Mouse (Mus musculus) neural tube, embryonic 11.5 days (tissue): Measurements from ENCODE around the gene Zfp3. TPM values are rescaled to one million over a fixed set of nuclear protein-coding genes. Genes with fewer than 3 reads are reported as not detected.

Experiments used
- ATAC-seq: fragments of 200-750 bp; cut with Nextera tagmentation; 2 replicates; pipeline ENCODE4 v1.8.0; 2017; ENCODE audit warnings: moderate number of reproducible peaks, mild to moderate bottlenecking, moderate TSS enrichment, moderate library complexity; ENCODE audit not compliant: insufficient read depth, low FRiP score, low TSS enrichment
- DNase-seq: peaks from one replicate; pipeline ENCODE4 v3.0.0-alpha.2; 2015; ENCODE audit warnings: low spot score
- H3K27ac ChIP-seq: fragments of 300-500 bp; sonication (generic); 2 replicates; pipeline ENCODE4 v1.5.1; 2014; ENCODE audit warnings: low read depth, mild to moderate bottlenecking, low read length
- H3K27me3 ChIP-seq: fragments of 300-500 bp; sonication (generic); 2 replicates; pipeline ENCODE4 v1.6.1; 2014; ENCODE audit warnings: mild to moderate bottlenecking, low read length, mixed read lengths; ENCODE audit not compliant: control insufficient read depth, insufficient read depth
- H3K36me3 ChIP-seq: fragments of 300-500 bp; sonication (generic); 2 replicates; pipeline ENCODE4 v1.6.1; 2014; ENCODE audit warnings: mild to moderate bottlenecking, low read length, moderate library complexity, mixed read lengths; ENCODE audit not compliant: control insufficient read depth, insufficient read depth
- H3K4me1 ChIP-seq: fragments of 300-500 bp; sonication (generic); 2 replicates; pipeline ENCODE4 v1.6.1; 2014; ENCODE audit warnings: low read length, mixed read lengths; ENCODE audit not compliant: control insufficient read depth, insufficient read depth
- H3K4me2 ChIP-seq: fragments of 300-500 bp; sonication (generic); 2 replicates; pipeline ENCODE4 v1.6.1; 2014; ENCODE audit warnings: low read depth, mild to moderate bottlenecking, moderate library complexity
- H3K4me3 ChIP-seq: fragments of 300-500 bp; sonication (generic); 2 replicates; pipeline ENCODE4 v1.5.1; 2014; ENCODE audit warnings: low read depth, low read length
- H3K9ac ChIP-seq: fragments of 300-500 bp; sonication (generic); 2 replicates; pipeline ENCODE4 v1.6.1; 2014; ENCODE audit warnings: mild to moderate bottlenecking, low read length
- H3K9me3 ChIP-seq: fragments of 300-500 bp; sonication (generic); 2 replicates; pipeline ENCODE4 v1.6.1; 2016; ENCODE audit warnings: low read length; ENCODE audit not compliant: control insufficient read depth
- WGBS: fragments of 180-500 bp; shearing (Covaris S2); extraction: QIAGEN DNeasy Blood & Tissue Kit; methylation state at CpG from one replicate; pipeline ENCODE4 v1.1.7; 2014; 5-methylcytosine and 5-hydroxymethylcytosine counted together
- microRNA-seq: library from miRNA; unstranded; fragments of <30 nt; microRNA quantifications from one replicate; pipeline ENCODE4, GENCODE M21; 2016
- polyA plus RNA-seq: library from polyadenylated mRNA; unstranded; fragments of >200 nt; fragmentation: Nextera tagmentation; extraction: Ambion mirVana; gene quantifications from 2 replicates; pipeline ENCODE4 v1.2.1, GENCODE M21; 2014

Gene Zfp3
- polyA plus RNA-seq, 1 experiment from 2014 or later: 10.6 TPM

DNA sequence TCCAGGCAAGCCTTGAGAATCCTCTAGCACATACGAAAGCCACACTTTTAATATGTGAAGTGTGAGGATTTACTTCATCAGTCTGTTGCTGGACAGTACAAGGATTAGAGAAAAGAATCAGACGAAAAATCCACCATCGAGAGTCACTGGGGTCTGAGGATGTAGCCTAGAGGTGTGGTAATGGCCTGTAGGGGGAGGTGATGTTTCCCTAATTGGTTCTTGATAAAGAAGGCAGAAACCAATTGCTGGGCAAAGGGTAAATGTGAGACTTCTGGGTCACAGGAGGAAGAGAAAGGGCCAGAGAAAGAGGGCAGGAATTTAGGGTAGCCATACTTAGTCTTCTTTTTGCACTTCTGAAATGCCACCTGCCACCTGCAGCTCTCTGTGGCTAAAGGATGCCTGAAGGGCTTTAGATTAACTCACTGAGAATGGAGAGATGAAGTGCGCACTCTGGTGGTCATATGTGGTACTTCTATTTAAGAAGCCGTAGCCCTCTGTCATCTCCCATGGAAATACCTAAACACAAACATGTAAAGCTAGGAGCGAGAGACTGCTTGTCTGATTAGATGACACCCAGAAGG, 51.6 kb downstream of the Zfp3 start:
- H3K4me3 ChIP-seq: no peak overlapping the region
- no peaks in the 10 kb centered on the region for H3K27me3 ChIP-seq
- no peak overlapping the region for H3K4me2 ChIP-seq
- H3K36me3 ChIP-seq: no peaks in the 10 kb centered on the region
- DNase-seq (peak; percentile 60), ATAC-seq (no peak)
- no peak overlapping the region for H3K27ac ChIP-seq
- H3K4me1 ChIP-seq: no peaks in the 10 kb centered on the region
- H3K9ac ChIP-seq: no peak overlapping the region
- WGBS: 38% methylated on average over 6 of the region's 6 CpGs
- no peaks in the 10 kb centered on the region for H3K9me3 ChIP-seq

DNA sequence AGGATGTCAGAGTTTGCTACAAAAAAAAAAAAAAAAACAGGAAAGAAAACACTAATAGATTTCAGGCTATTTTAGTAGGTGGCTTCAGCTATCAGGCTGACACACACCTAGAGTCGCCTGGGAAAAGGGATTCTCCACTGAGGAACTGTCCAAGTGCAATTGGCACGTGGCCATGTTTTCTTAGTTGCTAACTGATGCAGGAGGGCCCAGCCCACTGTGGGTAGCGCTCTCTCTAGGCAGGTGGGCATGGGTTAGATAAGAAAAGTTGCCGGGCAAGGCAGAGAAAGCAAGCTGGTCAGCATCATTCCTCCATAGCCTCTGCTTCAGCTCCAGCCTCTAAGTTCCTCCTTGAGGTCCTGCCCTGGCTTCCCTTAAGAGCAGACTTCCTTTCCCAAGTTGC, 52.8 kb downstream of the Zfp3 start:
- no peak overlapping the region for H3K4me2 ChIP-seq
- no peak for DNase-seq
- H3K9ac ChIP-seq: no peak overlapping the region
- no peaks in the 10 kb centered on the region for H3K36me3 ChIP-seq
- no peaks in the 10 kb centered on the region for H3K4me1 ChIP-seq
- ATAC-seq: no peak
- H3K4me3 ChIP-seq: no peak overlapping the region
- no peaks in the 10 kb centered on the region for H3K27me3 ChIP-seq
- no peaks in the 10 kb centered on the region for H3K9me3 ChIP-seq
- no peak overlapping the region for H3K27ac ChIP-seq
- WGBS: 88% methylated on average over 4 of the region's 4 CpGs

DNA sequence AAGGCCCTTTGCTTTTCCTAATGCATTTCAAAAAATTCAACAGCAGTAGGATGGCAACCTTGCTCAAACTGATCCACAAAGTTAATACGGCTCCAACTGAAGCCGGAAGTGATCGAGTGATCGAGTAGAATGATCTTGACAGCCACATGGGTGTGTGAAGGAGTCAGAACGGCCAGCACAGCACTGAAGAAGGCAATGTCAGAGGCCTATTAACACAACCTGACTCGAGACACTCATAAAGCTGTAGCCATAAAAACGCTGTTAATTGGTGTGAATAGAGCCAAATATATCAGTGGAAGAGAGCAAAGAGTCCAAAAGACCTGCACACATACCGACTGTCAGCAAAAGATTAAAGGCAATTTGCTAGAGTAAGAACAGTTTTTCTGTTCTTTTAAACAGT, 56.1 kb downstream of the Zfp3 start:
- H3K9ac ChIP-seq: no peak overlapping the region
- no peaks in the 10 kb centered on the region for H3K9me3 ChIP-seq
- DNase-seq: no peak
- no peak overlapping the region for H3K27ac ChIP-seq
- no peak overlapping the region for H3K4me2 ChIP-seq
- ATAC-seq: no peak
- no peaks in the 10 kb centered on the region for H3K27me3 ChIP-seq
- H3K4me3 ChIP-seq: no peak overlapping the region
- no peaks in the 10 kb centered on the region for H3K4me1 ChIP-seq
- 67% methylated on average over 8 of the region's 8 CpGs for WGBS
- no peaks in the 10 kb centered on the region for H3K36me3 ChIP-seq

DNA sequence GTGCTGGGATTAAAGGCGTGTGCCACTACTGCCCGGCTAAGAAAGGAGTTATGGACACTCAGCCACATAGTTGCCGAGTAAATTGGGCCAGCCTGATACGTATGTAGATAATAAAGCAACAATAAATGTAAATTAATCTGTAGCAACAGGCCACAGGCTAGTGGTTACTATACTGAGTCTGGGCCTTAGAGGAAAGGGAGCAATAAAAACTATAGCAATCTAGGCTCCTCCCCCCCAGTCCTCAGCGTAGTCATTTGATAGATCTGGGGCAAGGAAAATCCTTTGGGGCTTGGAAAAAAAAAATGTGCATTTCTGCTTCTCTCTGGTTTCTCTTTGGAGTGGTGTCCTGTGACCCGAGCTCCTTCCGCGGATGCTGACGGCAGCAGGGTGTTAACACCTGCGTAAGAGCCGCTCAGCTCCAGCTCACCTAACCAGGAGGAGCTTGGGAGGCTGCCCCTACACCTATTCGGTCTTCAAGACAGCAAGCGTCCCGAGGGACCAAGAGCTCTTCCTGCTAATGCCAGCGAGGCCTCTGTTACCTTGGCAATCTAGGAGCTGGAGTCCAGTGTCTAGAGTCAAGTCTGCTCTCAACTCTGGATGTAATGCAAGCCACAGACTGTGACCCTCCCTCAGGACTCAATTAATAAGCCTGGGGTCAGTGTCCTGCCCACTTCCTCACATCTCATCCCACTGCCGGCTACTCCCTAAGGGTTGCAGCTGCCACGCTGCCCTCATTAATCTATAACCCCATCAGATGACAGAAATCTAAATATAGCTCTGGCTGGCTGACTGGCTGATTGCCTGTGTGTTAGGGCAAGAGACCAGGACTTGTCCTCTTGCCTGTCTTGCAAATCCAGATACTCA, 58.0 kb downstream of the Zfp3 start:
- H3K4me3 ChIP-seq: no peak overlapping the region
- no peak for ATAC-seq

More for the DNA sequence above, 58.0 kb downstream of the Zfp3 start:
- 60% methylated on average over 17 of the region's 17 CpGs for WGBS
- Histone ChIP-seq H3K27ac (no peak overlapping the region), H3K9me3 (no peaks in the 10 kb centered on the region), H3K4me2 (no peak overlapping the region), H3K4me1 (no peaks in the 10 kb centered on the region), H3K27me3 (no peaks in the 10 kb centered on the region), H3K36me3 (no peaks in the 10 kb centered on the region), H3K9ac (no peak overlapping the region)
- peak; percentile 37 for DNase-seq

Small RNA genes lying within 50 kb of the gene (microRNA-seq; reads per million reads assigned to microRNA genes)
- not detected for gene Gm22760

Other genes with a start within 250 kb of the Zfp3 start
- 0.39 TPM in 1 of 2 replicates, not detected in the other for gene Vmo1, start 249.6 kb upstream of the Zfp3 start, polyA plus RNA-seq
- gene Gltpd2, start 245.0 kb upstream of the Zfp3 start, polyA plus RNA-seq: 0.20 TPM in 1 of 2 replicates, not detected in the other
- gene Psmb6, start 238.8 kb upstream of the Zfp3 start, polyA plus RNA-seq: 898 and 923 TPM in 2 replicates
- not detected in 2 replicates for gene Gm40193, start 231.3 kb upstream of the Zfp3 start, polyA plus RNA-seq
- gene Pld2, start 224.1 kb upstream of the Zfp3 start, polyA plus RNA-seq: 2.9 and 4.0 TPM in 2 replicates
- 15.0 and 16.0 TPM in 2 replicates for gene Mink1, start 201.3 kb upstream of the Zfp3 start, polyA plus RNA-seq
- gene 4930544D05Rik, start 148.4 kb upstream of the Zfp3 start, polyA plus RNA-seq: not detected in 2 replicates
- gene Chrne, start 145.0 kb upstream of the Zfp3 start, polyA plus RNA-seq: 0.41 TPM in 1 of 2 replicates, not detected in the other
- 1.3 and 1.6 TPM in 2 replicates for gene Gp1ba, start 125.1 kb upstream of the Zfp3 start, polyA plus RNA-seq
- 86.4 and 92.9 TPM in 2 replicates for gene Rnf167, start 117.0 kb upstream of the Zfp3 start, polyA plus RNA-seq
- gene Slc25a11, start 116.7 kb upstream of the Zfp3 start, polyA plus RNA-seq: 142 and 146 TPM in 2 replicates
- gene Pfn1, start 109.6 kb upstream of the Zfp3 start, polyA plus RNA-seq: 1,399 and 1,464 TPM in 2 replicates
- gene Eno3, start 107.0 kb upstream of the Zfp3 start, polyA plus RNA-seq: 39.3 and 48.9 TPM in 2 replicates
- 146 and 152 TPM in 2 replicates for gene Spag7, start 94.8 kb upstream of the Zfp3 start, polyA plus RNA-seq
- 10.7 and 10.8 TPM in 2 replicates for gene Camta2, start 76.1 kb upstream of the Zfp3 start, polyA plus RNA-seq
- gene Inca1, start 64.1 kb upstream of the Zfp3 start, polyA plus RNA-seq: 0.86 and 1.3 TPM in 2 replicates
- gene Kif1c, start 63.7 kb upstream of the Zfp3 start, polyA plus RNA-seq: 5.4 and 6.5 TPM in 2 replicates
- gene Scimp, start 48.4 kb downstream of the Zfp3 start, polyA plus RNA-seq: 0.29 TPM in 1 of 2 replicates, not detected in the other
- gene Rabep1, start 80.6 kb downstream of the Zfp3 start, polyA plus RNA-seq: 39.3 and 40.7 TPM in 2 replicates
- gene Nup88, start 205.8 kb downstream of the Zfp3 start, polyA plus RNA-seq: 182 and 188 TPM in 2 replicates
- 68.6 and 75.9 TPM in 2 replicates for gene Rpain, start 206.0 kb downstream of the Zfp3 start, polyA plus RNA-seq
- gene C1qbp, start 218.8 kb downstream of the Zfp3 start, polyA plus RNA-seq: 247 and 255 TPM in 2 replicates
- gene Dhx33, start 240.2 kb downstream of the Zfp3 start, polyA plus RNA-seq: 21.8 and 22.2 TPM in 2 replicates